Mouse (Mus musculus) lung, postnatal 36 days (tissue): ENCODE results near the gene Atp5d.

Experiments used
- DNase-seq: peaks from one replicate; pipeline ENCODE4 v3.0.0; 2022; ENCODE audit warnings: mixed read lengths

Atp5d gene

DNA sequence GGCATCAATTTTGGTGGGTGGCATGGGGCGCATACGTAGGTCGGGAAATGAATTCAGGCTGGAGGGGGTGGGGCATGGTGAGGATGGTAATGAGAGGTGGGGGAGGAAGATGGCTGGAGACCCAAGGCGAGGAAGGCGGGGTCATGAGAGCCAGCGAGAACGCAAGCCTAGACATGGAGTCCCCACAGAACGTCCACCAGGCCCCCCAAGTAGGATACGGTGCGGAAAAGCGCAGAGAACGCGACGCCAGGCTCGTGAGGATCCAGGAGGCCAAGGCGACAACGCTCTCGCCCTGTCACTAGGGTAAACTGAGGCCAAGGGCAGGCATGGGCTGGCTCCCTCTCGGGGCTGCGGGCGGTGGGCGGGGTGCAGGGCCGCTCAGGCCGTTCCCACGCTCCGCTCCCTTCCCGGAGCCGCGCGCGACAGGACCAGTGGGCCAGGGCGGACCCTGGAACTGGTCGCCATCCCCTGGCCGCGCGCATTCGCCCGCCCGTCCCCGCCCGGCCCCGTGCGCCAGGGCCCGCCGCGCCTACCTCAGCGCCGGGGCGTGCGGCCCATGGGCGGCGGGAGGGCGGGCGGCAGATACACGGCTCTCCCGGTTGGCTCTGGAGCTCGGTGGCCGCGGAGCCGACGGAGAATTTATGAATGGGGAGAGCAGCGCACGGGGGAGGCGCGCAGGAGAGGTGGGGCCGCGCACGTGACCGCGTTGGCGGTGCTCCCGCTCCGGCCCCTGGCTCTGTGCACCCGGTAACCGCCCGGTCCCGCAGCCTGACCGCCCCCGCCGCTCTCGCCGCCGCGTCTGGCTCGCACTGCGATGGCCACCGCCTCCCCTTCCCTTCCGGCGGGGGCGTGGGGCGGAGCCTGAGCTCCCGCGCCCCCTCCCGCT is at the start of gene Atp5d:
Atp5d (plus strand) TSS at position 80 of the 886 bp plus-strand sequence.
- DNase-seq, result no peak

DNA sequence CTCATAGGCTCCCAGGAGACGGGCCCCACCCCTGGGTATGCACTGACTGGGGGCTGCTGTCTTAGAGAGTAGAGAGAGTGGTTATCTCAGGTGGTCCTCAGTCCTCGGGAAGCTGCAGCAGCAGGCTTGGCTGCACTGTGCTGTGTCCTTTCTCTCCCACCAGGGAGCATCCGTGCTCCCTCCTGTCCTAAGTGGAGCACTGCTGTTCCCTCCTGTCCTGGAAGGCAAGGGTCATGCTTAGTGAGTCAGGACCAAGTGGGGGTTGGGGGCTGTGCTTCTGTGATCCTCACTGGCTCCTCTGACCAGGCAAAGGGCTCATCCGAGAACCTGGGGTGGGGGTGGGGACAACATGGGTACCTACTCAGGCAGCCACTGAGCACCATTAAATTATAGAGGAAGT is 49.3 kb upstream of the Atp5d start:
- DNase-seq, result no peak

DNA sequence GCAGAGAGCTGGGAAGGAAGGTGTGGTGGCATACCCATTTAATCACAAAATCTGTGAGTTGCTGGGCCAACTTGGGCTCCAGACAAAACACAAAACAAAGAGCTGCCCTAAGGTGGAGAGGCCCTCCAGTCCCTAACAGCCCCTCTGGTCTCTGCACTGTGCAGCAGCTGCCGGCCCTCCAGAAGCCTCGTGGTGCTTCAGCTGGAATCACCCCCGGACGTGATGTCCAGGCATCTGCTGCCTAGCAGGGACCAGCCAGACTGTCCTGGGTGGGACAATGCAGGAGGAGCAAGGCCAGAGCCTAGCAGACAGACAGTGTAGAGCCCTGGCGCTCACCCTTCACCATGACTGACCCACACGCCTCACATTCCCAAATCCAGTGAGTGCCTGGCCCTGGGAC is 46.9 kb upstream of the Atp5d start:
- no peak for DNase-seq

DNA sequence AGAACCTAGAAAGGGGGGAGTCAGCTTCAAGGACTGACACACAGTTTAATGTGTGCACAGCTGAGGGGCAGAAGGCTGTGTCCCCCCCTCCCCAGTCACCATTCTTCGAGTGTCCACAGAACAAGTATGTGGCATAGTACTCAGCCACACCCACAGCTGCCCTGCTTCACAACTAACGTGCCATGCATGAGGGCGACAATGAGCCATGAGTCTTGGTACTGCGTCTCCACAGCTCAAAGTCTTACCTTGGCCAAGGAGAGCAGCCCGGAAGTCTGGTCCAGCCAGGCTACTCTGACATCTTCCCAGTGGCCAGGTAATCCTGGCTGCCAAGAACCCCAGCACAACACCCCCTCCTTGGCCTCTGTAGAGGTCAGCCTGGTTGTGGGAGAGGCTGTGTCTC is 45.7 kb upstream of the Atp5d start:
- no peak for DNase-seq

DNA sequence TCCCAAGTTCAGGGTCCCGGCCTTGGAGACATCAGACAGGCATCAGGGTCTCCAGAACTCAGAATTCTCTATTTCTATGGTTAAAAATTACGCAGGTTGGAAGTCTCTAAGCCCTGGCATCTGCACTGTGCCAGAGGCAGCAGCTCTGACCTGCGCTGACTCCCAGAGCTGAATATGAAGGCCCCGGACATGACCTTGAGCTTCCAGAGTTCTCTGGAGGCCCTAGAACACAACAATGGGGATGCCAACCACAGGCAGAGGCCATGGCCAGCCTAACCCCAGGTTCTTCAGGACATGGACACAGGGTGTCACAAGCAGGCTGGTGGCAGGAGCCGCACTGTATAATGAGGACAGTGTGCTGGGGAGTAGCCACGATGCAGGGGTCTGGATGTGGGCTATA is 44.3 kb upstream of the Atp5d start:
- DNase-seq, result no peak

DNA sequence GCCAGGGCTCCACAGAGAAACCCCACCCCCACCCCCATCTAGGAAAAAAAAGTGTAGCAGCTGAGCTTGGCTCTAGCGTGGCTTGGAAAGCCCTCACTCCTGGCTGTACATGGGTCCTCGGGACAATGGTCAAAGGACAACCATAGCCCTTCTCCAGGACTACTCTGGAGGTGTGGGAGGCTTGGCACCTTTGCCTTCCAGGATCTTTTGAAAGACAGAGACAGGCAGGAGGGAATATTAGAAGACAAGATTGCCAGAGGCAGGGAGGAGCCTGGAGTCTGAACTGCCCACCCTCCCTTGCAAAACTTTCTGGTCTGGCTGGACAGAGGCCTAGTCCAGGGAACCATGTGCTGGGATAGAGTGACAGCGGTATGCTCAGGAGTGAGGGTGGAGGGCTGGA is 43.7 kb upstream of the Atp5d start:
- no peak for DNase-seq

DNA sequence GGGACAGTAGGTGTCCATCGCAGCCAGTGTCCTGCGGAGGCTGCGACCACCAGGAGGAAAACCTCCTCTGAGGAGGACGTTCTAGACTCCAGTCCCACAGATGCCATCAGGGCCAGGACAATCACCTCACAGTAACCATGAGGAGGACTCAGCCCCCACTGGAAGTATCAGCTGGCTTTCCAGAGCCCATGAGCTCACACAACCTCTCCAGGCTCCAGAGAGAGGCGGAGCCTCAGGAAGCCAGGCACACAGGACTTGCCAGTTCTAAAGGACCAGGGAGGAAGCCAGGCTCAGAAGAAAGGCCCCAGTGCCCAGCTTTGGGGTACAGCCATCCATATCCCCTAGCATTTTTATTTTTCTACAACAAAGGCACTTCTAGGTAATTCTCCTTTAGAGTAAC is 42.9 kb upstream of the Atp5d start:
- DNase-seq, result peak; percentile 70

DNA sequence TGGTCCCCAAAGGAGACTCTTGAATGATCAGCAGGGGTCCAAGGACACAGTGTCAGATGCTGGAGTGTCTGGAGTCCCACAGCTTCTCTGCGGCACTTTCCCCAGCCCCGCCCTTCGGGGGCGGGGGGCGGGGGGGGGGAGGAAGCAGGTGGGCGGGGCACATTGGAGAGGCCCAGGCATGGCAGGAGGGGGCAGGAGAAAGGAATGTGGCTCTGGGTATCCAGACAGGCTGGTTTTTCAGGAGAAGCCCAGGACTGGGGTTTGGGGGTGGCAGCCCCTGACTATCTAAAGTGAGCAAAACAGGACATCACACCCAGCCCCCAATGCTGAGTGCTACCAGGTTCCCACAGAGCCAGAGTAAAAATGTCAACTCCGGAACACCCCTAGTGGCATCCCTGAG is 41.2 kb upstream of the Atp5d start:
- DNase-seq, result no peak

DNA sequence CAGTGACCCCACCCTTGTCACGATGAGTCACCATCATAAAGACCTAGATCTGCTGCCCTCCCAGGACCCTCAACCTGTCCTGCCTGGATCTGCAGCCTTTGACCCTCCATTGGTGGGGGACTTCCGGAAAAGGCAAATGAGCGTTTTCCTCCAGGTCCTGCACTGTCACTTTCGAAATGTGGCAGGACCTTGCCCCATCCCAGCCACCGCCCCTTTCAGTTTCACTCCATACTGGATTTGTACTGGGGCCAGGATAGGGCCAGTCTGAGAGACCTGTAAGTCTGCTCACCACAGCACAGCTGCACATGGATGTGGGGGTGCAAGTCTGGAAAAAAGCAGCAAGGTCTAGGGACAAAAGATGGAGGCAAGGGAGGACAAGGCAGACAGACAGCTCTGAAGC is 39.8 kb upstream of the Atp5d start:
- peak; percentile 59 for DNase-seq

DNA sequence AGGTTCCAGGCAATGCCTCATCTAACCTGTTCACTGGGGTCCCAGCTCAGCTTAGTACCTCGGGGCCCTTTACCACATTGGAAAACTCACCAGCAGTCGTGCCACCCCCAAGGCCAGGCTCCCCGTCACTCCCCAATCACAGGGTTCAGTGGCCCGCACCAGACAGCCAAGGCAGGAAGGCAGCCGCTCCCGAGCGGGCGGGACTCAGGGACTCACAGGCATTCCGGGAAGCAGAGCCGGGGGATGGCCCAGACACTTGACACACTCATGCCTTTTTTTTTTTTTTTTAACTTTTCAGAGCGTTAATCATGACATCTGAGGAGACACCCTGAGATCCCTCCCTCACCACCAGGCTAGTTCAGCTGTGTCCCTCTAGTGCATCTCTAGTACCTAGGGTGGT is 37.5 kb upstream of the Atp5d start:
- peak; percentile 80 for DNase-seq

DNA sequence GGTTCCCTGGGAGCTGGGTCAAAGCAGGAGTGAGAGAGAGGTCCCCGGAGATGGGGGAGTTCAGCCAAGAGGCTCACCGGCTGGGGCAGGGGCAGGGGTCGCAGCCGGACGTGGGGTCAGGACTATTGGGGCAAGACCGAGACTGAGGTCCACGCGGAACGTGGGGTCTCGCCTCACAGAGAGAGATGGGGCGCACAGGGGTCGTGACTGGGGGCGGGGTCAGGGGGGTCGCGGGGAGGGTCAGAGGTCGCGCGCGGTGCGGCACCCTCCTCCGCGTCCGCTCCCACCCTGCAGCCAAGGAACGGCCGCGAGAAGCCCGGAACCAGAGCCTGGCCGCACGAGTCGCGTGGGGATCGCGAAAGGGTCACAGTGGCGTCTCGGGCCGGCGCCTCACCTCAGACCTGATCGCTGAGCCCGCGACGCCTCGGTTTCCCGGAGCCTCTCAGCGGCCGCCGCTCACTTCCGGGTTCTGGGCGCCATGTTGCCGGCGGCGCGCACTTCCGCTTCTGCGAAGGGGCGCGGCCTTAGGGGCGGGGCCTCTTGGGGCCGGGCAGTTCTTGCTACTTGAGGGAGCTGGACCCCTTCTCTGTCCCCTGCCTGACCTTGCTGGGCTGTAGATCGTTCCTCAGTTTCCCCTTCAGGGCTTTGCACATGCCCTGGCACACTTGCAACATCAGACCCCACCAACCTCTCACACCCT is 36.1 kb upstream of the Atp5d start:
- DNase-seq, result peak; percentile 93

DNA sequence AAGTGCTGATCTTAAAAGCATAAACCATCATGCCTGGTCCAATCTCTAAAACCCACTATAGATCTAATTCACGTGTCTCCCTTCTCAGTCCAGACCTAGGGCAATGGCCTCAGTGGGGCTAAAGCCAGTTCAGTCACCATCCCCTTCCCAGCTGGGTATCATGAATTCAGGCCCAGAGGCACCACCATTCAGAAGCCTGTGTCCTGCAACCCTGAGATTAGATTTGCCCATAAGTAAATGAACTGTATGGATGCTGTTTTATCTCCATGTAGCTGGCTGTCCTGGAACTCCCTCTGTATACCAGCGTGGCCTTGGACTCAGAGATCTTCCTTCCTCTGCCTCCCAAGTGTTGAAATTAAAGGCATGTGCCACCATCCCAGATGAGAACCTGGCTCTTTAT is 35.4 kb upstream of the Atp5d start:
- DNase-seq, result no peak

DNA sequence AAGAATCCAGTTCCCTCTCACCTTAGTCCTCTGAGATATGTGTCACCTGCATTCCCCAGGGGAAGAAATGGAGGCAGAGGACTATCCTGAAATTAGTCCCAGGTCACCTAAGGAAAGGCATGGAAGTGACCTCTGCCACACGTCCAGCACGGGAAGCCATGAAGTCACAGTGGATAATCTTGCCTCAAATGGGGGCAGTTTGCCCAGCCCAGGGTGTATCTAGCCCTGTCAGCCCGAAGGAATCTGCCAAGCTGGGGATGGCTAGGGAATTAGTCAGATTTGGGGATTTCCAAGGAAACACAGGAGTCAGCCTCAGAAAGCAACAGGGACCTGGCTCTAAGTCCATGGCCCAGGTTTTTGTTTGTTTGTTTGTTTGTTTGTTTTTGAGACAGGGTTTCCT is 34.3 kb upstream of the Atp5d start:
- no peak for DNase-seq

DNA sequence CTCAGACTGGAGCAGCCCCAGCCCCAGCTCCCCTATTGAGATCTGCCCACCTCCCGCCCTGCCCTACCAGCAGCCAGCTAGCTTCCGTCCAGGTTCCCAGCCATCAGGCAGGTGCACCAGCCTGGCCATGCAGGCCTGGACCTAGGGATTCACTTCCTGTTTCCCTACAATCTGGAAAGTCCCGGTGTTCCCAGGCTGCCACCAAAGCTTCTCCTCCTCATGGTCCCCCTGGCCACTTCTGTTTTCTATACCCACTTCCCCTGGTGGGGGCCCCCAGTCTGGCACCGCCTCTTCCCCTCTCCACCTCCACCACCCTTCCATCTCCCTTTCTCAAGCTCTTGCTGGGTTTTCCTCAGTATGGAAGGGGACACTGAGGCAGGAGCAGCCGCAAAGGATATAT is 33.0 kb upstream of the Atp5d start, which contains the start of gene Sbno2:
Sbno2 (minus strand) TSS at position 112 of the 400 bp plus-strand sequence.
- DNase-seq, result peak; percentile 43

DNA sequence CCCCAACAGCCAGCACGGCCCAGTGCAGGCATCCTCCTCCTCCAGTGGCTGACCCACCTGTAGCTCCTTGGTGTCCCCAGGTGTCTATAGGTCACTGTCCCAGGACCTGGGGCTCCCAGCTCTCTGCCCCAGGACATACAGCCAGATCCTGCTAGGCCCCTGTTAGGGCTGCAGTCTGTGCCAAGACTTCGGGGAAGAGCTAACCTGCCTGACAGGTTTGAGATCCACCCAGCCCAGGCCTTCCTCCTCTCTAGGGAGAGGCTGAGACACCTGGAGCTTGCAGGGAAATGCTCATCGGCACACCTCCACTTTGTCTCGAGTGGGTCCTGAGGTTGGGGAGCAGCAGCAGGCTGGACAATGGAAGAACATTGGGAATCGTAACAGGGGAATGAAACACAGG is 32.5 kb upstream of the Atp5d start:
- DNase-seq, result no peak

DNA sequence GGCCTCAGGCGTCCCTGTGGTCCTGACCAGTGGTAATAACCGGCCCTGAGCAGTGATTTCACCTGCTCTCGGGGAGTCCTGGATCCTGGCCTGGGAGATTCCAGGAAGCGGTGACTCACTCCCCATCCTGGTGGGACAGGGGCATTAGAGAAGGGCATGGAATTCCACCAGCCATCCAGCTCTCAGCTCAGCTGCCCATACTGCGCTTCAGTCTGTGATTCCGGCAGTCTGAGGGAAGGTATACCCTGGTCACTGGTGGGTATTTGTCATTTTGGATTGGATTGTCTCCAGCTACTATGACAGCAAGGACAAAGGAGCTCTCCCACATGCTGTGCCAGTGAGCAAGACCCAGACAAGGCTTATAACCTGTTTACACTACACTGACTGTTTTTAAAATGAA is 30.8 kb upstream of the Atp5d start:
- no peak for DNase-seq

DNA sequence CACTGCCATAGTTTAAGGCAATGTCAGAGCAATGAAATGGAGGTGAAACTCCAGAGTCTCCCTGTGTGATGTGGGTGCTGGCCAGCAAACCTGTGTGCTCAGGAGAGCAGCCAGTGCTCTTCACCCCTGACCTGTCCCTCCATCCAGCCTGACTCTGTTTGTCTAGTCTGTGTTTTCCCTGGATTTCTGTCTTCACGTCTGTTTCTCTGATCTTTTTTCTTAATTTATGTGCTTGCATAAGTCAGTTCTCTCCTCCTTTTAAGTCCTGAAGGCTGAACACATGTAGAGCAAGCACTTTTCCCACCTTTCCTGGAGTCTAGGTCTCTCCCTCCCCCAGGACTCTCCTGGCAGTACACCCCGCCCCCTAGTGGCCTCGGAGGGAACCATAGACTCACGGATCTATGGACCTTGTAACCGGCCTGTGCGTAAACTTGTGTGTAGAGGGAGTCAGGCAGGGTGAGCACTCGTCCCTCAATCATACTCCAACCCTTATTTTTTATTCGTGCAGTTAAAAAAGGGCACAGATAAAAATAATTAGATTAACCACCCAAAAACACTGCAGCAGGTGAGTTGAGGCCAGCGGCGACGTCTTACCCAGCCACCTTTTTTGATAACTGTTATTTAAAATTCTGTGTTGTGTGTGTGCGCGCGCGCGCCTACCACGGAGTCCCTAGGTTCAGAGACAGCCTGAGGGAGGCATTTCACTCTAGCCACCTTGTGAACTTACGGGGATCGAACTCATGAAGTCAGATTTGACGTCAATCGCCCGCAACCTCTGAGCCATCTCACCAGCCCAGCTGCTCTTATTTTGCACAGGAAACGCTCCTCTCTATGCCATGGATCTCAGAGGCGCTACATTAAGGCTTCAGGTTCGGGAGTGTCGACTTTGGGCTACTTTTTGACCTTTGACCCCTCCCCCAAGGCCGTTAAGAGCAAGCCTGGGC is 23.8 kb upstream of the Atp5d start:
- DNase-seq, result peak; percentile 98

DNA sequence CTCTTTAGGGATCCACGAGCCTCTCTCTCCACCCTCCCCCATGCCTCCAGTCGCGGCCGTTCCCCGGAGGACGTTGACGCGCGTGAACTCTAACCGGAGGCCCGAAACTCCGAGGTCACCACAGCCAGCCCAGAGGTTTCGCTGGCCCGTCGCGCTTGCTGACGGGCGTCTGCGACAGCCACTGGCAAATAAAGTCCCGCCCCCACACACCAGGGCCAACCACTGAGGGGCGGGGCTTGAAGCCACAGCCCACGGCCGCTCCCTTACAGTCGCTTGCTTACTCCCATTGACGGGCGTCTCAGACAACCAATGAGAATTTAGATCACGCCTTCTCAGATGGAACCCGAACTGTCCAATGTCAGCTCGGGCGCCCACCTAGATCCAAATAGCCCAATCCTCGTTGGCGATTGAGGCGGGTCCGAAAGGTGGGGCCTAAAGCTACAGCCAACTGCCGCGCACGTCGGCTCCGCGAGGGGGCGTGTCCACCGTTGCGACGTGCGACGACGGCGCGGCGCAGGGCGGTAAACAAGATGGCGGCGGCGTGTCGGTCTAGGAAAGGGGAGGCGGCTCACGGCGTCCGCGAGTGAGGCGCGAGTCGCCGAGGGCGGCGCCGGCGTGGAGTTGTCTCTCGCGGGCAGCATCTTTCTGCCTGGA is 23.0 kb upstream of the Atp5d start, which contains the start of gene Stk11:
Stk11 (plus strand) TSS at position 514 of the 654 bp plus-strand sequence.
- peak; percentile 100 for DNase-seq

DNA sequence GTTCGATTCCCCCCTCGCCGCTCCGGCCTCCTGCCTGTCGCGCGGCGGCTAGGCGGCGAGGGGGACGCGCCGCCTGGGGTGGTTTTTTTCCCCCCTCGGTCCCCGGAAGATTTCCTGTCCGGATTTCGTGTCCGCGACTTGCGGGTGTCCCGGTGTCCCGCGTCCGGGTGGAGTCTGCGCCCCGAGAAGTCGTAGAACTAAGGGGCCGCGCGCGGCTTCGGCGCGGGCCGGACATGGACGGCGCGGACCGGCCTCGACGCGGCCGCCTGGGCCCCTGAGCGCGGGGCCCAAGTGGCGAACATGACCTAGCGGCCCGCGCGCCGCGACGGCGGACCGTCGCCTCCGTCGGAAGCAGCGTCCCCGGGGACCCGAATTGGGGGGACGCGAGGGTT is 22.5 kb upstream of the Atp5d start:
- DNase-seq, result no peak

DNA sequence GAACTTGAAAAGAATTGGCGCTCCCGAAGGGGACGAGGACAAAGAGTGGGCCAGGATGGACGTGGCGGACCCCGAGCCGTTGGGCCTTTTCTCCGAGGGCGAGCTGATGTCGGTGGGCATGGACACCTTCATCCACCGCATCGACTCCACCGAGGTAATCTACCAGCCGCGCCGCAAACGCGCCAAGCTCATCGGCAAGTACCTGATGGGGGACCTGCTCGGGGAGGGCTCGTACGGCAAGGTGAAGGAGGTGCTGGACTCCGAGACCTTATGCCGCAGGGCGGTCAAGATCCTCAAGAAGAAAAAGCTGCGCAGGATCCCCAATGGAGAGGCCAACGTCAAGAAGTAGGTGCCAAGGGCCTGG is 21.9 kb upstream of the Atp5d start:
- no peak for DNase-seq

DNA sequence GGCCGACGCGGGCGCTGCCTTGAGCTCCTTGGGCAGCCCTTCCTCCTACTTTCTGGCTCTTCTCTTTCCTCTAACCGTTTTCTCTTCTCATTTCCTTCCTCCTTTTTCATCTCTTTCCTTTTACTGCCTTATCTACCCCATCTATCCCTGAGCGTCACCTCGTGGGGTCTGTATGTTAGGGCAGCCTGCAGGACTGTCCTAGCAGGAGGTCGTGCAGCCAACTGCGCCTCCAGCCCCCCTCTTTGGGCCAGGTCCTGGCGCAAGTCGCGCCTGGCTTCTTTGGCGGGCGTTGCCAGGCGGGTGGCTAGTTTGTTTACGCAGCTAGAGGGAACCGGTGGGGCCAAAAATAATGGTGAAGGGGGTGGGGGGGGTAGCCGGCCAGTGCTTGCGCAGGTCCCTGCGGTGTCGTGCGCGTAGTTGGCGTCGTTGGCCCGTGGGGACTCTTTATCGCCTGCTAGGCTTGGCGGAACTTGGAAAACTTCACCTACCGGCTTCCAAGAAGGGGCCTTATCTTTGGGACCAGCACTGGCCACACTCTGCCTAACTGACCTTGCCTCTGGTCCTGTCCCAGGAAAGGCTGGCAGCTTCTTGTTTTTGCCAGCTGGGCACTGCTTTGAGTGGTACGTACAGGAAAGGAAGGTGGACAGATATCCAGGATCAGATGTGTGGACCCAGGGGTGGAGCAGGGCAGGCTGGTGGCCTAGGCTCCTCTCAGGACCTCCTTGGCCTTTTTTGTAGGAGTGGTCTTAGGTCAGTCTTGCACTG is 21.3 kb upstream of the Atp5d start:
- DNase-seq, result peak; percentile 70

DNA sequence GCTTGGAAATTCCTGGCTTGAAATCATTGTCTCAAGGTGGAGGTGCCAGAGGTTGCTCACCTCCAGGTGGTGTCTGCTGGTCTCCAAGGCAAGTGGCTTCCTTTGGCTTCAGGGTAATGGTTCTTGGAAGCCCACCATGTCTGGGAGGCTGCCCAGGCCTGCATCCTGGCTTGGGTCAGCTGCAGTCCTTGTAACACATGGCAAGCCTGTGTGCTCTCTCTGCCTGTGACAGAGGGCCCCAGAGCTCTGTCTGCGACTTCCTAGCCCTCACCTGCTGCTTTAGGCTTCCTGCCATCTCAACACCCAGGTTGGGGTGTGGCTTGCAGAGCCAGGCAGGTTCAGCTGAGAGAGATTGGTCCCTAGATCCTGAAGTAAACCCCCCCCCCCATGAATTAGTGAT is 20.7 kb upstream of the Atp5d start:
- no peak for DNase-seq
